Mouse (Mus musculus) 416B (cell line): ENCODE results near the gene Ankrd44.

Source experiments
- DNase-seq: peaks from one replicate; pipeline ENCODE4 v3.0.0; 2011; ENCODE audit warnings: low read depth

Gene Ankrd44

DNA sequence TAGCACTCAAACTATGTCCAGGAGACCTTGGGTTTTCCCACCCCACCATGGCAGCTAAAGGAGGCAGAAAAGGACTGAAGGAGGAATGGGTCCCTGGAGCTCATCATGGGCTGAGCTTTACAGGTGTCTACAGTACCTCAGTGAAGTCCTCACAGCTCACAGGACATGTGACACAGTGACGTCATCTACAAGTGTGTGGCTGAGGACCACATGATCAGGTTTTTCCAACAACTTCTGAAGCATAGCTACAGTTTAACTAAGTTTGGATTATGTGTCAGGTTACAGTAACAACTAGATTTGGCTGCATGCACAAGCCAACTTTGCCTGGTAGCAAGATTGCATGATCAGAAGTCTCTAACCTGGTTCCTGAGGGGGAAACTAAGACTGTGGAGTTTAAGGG, 78.9 kb downstream of the Ankrd44 start:
- DNase-seq: peak; percentile 27

DNA sequence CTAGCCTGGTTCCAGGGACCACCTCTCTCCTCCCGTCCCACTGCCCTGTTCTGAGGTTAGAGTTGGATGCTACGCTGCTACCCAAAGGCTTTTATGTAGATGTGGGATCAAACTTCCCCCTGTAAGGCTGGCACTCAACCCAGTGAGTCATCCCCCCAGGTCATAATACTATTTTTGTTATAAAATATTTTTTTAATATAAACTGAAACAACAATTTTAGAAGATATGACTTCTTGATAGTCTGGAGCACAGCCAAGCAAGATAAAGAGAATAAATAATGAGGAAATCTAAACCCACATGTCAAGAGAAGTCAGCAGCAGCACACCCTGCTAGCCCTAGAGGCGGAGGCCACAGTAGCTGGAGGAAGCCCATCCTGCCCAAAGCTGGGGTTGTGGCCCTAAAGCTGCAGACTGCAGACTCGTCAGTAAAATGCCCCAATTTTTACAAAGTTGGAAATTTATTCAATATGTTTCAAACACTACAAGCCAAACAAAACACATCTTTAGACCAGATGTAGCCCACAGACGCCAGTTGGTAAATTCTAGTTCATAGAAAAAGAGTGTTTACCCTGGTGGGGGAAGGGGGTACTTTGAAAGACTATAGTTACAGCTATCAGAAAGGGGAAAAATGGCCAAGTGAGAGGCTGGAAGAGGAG, 79.7 kb downstream of the Ankrd44 start:
- DNase-seq: peak; percentile 68

GRCm38 (mm10) chr1:54844361-54844760, 81.8 kb downstream of the Ankrd44 start:
- no peak for DNase-seq

- DNase-seq: no peak
Observed at GRCm38 (mm10) chr1:54842765-54843461, 83.3 kb downstream of the Ankrd44 start.

DNA sequence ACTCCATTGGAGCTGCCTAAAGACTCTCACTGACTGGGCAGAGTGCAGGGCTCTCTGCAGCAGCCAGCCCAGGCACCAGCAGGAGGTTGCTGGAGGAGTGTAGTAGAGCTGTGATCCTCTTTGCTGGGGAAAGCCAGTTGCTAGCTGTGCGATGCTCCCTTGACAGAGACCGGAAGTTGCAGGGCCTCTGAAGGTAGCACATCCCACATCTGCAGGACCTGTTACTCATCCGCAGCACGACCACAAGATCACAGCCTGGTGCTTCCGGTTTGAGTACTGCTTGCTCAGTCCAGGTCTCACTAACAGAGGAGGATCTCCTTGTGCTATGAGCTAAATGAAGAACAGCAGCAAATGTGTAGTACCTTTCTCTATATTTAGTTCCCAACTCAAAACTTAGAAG, 84.4 kb downstream of the Ankrd44 start:
- peak; percentile 96 for DNase-seq

GRCm38 (mm10) chr1:54840040-54840439, 86.1 kb downstream of the Ankrd44 start:
- peak; percentile 77 for DNase-seq

- DNase-seq: no peak
Observed at GRCm38 (mm10) chr1:54838486-54838805, 87.7 kb downstream of the Ankrd44 start.

GRCm38 (mm10) chr1:54837721-54838485, 88.3 kb downstream of the Ankrd44 start:
- peak; percentile 87 for DNase-seq

DNA sequence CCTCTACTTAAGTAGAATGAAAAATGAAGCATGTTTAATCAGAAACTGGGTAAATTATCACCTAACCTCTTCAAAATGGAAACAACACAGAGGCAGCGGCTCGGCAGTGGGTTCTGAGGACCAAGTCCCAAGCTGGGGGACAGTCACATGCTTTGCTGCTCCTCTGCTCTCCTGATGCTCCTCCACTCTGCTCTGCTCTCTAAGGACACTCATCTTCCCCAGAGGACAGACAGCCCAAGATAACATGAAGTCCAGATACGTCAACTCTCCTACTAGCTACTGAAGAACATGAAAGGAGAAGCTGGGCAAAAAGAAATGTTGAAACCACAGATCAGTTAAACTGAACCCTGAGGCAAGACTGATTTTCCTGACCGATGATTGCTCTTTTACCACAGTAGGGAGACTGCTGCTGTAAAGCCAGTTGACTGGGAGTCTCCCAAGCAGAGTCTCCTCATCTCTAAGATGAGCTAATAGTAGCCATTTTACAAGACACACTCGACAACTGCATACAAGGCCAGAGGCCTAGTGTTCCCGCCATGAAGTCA, 90.5 kb downstream of the Ankrd44 start:
- DNase-seq: peak; percentile 69

DNA sequence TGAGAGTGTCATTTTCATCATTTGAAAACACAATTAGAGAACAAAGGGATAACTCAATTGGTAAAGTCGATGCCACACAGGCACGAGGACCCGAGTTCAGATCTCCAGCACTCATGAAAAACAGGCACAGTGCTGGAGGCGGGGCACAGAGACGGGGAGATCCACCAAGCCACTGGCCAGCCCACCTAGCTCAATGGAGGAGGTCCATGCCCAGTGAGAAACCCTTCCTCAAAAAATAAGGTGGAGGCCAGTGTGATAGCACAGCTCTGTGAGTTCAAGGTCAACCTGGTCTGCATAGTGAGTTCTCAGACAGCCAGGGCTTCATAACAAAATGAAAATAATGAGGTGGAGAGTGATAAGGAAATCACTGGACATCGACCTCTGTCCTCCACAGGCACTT, 93.0 kb downstream of the Ankrd44 start:
- DNase-seq: no peak

- peak; percentile 89 for DNase-seq
Observed at GRCm38 (mm10) chr1:54832765-54833164, 93.4 kb downstream of the Ankrd44 start.

- no peak for DNase-seq
Observed at GRCm38 (mm10) chr1:54830223-54830622, 96.0 kb downstream of the Ankrd44 start.

DNA sequence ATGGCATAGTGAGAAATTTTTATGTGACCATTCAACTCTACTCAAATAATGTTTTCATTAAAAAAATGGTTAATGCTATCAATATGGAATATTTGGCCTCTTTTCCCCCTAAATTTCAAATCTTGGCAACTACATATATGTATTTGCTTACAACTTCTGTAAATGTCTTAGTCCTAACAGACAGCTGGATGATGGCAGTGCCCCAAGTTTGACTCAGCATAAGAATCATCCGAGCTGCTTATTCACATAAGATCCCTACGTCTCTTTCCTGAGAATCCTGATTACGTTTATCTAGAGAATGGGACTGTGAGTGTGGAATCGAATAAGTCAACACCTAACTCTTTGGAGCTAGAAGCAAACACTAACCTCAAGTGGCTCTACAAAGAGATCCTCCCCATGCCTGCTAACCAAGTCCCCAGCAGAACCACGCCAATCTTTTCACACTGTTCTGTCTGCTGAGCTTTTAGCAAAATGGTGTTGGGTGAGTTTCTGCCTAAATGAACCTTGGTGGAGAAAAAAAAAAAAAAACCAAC, 96.4 kb downstream of the Ankrd44 start:
- no peak for DNase-seq

- DNase-seq: peak; percentile 18
Observed at GRCm38 (mm10) chr1:54827827-54828226, 98.4 kb downstream of the Ankrd44 start.

- no peak for DNase-seq
Observed at GRCm38 (mm10) chr1:54827351-54827750, 98.8 kb downstream of the Ankrd44 start.

DNA sequence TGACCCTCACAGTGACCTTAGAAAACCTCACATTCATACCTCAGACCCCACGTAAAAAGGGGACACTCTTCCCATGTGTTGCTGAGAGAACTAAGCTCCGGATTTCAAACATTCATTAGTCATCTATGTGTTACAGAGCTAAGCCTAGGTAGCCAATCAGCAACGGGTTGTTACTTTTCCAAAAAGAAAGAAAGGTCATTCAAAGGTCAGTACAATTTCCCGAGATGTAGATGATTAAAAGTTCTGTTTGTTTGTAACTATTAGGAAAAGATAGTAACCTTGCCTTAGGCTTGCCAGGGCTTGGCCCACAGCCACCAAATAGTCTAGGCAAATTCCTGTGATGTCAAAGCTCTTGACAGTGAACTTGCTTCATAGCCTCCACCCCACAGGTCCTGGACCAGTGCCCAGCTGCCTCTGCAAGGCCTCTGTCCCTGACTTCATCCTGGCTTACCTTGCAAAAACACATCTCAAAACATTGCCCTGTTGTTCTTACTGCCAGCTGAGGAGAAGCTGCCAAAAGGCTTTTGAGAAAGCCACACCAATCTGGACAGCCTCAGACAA, 99.7 kb downstream of the Ankrd44 start:
- DNase-seq: peak; percentile 70

DNA sequence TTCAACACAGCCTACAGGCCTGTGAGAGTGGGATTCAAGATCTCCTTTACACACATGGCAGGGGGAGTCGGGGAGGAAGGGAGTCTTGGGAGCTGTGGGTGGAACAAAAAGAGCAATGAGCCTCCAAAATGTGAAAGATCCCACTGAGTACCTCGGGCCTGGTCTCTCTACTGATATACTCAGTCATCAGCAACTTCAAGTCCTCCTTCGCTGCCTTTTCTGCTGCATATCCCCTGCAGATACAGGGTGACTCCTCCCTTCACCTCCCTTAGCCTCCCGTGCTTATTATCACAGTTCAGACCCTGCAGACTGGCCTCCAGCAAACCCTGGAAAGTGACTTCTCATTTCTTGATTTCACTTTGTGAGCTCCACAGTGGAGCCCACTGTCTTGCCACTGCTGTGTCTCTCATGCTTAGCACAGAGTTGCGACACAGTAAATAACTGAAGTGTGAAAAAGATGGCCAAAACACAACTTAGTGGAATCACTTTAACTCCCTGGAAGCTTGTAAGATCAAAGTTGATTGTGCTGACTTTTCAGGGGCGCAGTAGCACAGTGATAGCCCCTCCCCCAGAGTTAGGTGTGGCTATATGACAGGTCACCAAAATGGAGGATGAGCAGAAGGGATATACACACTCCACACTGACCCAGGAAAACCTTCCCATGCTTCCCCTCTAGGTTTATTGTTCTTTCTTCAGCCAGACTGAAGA, 100.3 kb downstream of the Ankrd44 start:
- DNase-seq: no peak

DNA sequence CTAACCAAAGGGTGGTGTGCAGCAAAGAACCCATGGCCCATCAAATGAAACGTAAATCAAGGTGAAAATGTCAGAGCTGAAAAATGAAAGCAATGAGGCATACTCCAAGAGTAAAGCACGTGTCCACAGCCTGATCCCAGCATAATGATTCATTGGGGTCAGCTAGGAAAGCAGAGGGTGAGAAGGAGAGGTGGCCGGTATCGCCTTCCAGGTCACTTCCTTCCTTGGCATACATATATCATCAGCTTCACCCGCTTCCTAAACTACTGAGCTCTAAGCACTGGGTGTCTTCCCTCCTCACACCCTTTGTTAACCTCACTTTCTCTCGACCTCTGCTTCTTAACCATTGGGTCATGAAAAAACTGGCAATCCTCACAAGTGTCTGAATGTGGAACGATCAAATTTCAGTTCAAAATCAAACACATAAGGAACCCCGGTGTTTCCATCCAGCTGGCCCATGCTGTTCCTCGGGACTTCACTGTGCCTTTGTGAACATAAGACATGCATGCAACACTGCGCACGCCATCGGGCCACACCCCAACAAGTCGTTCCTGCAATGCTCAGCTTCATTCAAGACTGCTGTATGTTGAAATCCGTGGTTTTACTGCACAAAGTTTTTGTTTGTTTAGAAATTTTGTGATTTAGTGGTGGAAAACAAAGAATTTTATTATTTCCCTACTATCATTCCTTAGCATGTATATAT, 101.9 kb downstream of the Ankrd44 start:
- no peak for DNase-seq

DNA sequence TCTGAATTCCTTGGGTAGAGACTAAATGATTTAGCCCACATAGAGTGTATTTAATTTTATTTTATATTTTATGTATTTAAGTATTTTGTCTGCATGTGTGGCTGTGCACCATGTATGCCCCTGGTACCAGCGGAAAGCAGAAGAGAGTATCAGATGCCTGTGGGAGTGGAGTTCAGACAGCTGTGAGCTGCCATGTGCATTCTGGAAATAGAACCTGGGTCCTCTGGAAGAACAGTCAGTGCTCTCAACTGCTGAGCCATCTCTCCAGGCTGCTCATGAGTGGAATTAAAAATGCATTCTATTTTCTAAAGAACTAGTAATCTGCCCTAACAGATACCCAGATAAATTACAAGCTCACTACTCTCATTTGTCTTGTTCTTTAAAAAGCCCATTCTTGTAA, 104.4 kb downstream of the Ankrd44 start:
- no peak for DNase-seq

DNA sequence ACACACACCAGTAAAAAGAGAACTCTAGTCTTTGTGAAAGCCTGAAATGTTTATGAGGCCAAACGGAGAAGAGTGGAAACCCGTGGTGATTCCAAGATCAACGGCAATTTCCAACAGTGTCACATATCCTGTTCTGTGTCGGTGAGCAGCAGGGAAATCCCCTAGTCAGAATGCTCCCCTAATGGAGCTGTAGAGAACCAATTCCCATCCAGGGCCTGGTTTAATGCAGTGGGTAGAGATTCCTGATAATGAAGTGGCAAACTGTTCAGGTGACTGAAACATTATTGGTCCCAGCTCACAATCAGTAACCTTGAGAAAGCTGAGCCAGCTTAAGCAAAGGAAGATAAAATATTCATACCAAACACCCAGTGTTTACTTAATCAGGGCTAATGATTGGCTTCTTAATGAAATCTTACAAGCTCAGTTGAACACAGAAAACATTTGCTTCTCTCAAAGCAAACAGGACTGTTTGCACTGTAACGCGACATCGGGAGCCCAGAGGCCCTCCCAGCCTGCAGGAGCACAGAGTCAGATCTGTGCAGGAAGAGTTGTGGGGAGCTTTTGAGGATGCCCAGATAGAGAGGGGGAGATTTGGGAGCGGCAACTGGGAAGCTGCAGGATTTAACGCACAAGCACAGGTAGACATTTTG, 110.9 kb downstream of the Ankrd44 start:
- DNase-seq: no peak
